Mouse (Mus musculus): Measurements from ENCODE around the gene G430095P16Rik. TPM values are rescaled to one million over a fixed set of nuclear protein-coding genes. Genes with fewer than 3 reads are reported as not detected.

The G430095P16Rik gene
- polyA plus RNA-seq, 1 experiment from 2014 or later, result 0.89 TPM

DNA sequence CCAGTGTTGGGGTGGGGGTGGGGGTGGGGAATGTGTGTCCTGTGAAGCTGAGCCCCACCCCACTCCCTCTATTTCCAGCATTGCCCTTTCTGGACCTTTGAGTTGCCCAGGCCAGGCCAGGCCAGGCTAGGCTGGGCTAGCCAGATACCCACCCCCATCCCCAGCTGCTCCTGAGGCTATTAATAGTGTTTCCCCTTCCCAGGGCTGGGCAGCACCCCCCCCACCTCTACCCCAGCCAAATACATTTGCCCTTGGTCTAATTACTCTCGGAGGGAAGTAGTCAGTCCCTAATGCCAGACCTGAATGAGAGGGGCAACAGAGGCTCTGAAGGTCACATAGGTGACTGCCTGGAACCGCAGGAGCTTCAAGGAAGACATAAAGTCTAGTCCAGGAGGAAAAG lies 12.8 kb downstream of the G430095P16Rik start:
- no peak overlapping the region for H3K4me2 ChIP-seq (ENCODE audit: low read length)
- no peak overlapping the region for H3K27ac ChIP-seq (ENCODE audit: low read depth, low read length)
- H3K9ac ChIP-seq (ENCODE audit: low read depth, low read length), result no peak overlapping the region
- ATAC-seq, result no peak
- H3K4me1 ChIP-seq (ENCODE audit: control insufficient read depth, insufficient read depth, low read depth, low read length), result peaks cover 69% of the 10 kb centered on the region
- no peak overlapping the region for H3K4me3 ChIP-seq (ENCODE audit: low read length)
- H3K27me3 ChIP-seq (replicated peaks; ENCODE audit: control insufficient read depth, insufficient read depth, low read length), result peaks cover 23% of the 10 kb centered on the region
- 49% methylated on average over 2 of the region's 2 CpGs for WGBS
- H3K9me3 ChIP-seq (ENCODE audit: control insufficient read depth, low read length), result no peaks in the 10 kb centered on the region
- H3K36me3 ChIP-seq (ENCODE audit: control insufficient read depth, insufficient read depth, low read length), result no peaks in the 10 kb centered on the region

DNA sequence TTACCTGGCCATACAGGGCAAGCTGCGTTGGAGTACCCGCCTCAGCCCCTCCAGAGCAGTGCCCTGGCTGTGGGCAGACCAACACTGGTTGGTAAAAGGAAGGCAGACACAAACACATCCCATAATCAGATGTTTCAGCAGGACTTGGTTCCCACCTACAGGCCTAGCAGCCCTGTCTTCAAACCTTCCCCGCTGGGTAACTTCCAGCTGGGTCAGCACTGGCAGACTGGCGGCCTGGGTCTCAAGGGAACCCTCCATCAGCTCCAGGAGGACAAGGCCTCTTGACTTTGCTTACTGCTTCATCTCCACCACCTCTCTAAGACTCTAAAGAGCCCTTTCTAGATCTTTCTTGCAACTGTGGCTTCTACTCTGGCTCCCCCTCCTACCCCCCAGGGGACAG lies 13.7 kb downstream of the G430095P16Rik start:
- H3K4me2 ChIP-seq (ENCODE audit: low read length), result no peak overlapping the region
- no peaks in the 10 kb centered on the region for H3K9me3 ChIP-seq (ENCODE audit: control insufficient read depth, low read length)
- H3K36me3 ChIP-seq (ENCODE audit: control insufficient read depth, insufficient read depth, low read length), result no peaks in the 10 kb centered on the region
- H3K27me3 ChIP-seq (replicated peaks; ENCODE audit: control insufficient read depth, insufficient read depth, low read length), result peaks cover 23% of the 10 kb centered on the region
- H3K4me1 ChIP-seq (ENCODE audit: control insufficient read depth, insufficient read depth, low read depth, low read length), result peaks cover 68% of the 10 kb centered on the region
- 75% methylated on average over 4 of the region's 4 CpGs for WGBS
- no peak overlapping the region for H3K4me3 ChIP-seq (ENCODE audit: low read length)
- ATAC-seq, result no peak
- 0 out of 2 replicates have a peak overlapping the region, but pooled peaks have one; percentile 20 for H3K9ac ChIP-seq (ENCODE audit: low read depth, low read length)
- H3K27ac ChIP-seq (ENCODE audit: low read depth, low read length), result no peak overlapping the region; the same call in 1 of the 2 replicates

DNA sequence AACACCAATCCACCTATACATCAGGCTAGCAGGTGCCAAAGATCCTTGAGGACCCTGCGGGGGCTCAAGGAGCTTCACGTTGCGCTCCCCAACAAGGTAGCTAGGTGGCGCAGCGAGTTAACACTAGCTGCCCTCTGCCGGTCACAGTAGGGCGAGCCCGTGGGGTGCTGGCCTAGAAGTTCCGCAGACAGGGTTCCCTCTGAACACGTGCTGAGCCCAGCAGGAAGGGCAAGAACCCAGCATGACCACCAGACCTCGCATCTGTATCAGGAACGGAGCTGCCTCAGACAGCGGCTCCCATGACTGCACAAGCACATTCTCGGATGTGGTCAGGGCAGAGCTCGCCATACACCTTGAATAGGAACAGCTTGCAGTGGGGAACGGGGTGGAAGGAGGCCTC lies 14.8 kb downstream of the G430095P16Rik start:
- Histone ChIP-seq H3K27me3 (replicated peaks; ENCODE audit: control insufficient read depth, insufficient read depth, low read length) (peaks cover 23% of the 10 kb centered on the region), H3K4me2 (ENCODE audit: low read length) (peak overlapping the region; percentile 41), H3K36me3 (ENCODE audit: control insufficient read depth, insufficient read depth, low read length) (no peaks in the 10 kb centered on the region), H3K9me3 (ENCODE audit: control insufficient read depth, low read length) (no peaks in the 10 kb centered on the region), H3K4me3 (ENCODE audit: low read length) (peak overlapping the region; percentile 23; the same call in 1 of the 2 replicates), H3K27ac (ENCODE audit: low read depth, low read length) (peak overlapping the region; percentile 31; the same call in 1 of the 2 replicates), H3K4me1 (ENCODE audit: control insufficient read depth, insufficient read depth, low read depth, low read length) (peaks cover 68% of the 10 kb centered on the region), H3K9ac (ENCODE audit: low read depth, low read length) (peak overlapping the region; percentile 39; the same call in 1 of the 2 replicates)
- ATAC-seq, result peak; percentile 44
- 2% methylated on average over 16 of the region's 16 CpGs for WGBS

DNA sequence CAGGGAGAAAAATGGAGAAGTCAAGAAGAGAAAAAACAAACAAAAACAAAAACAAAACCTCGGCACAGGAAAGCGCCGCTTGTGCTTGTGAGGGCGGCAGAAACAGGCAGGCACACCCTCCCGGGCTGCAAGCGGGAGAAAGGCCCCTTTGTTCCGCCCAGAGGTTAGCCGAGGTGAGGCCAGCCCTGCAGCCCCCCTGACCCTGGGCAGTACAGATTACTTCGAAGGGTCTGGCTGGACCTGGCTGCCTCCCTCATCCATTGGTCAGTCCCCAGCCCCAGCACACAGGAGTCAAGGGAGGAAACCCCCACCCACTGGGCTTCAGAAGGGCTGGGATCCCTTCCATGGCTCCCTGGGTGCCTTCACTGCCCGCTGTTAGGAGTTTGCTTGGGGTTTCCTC lies 15.5 kb downstream of the G430095P16Rik start:
- Histone ChIP-seq H3K9ac (ENCODE audit: low read depth, low read length) (peak overlapping the region; percentile 29; the same call in 1 of the 2 replicates), H3K4me3 (ENCODE audit: low read length) (no peak overlapping the region), H3K27ac (ENCODE audit: low read depth, low read length) (0 out of 2 replicates have a peak overlapping the region, but pooled peaks have one; percentile 36), H3K4me2 (ENCODE audit: low read length) (no peak overlapping the region), H3K27me3 (replicated peaks; ENCODE audit: control insufficient read depth, insufficient read depth, low read length) (peaks cover 27% of the 10 kb centered on the region), H3K36me3 (ENCODE audit: control insufficient read depth, insufficient read depth, low read length) (no peaks in the 10 kb centered on the region), H3K4me1 (ENCODE audit: control insufficient read depth, insufficient read depth, low read depth, low read length) (peaks cover 68% of the 10 kb centered on the region), H3K9me3 (ENCODE audit: control insufficient read depth, low read length) (no peaks in the 10 kb centered on the region)
- no peak for ATAC-seq
- WGBS, result 13% methylated on average over 10 of the region's 10 CpGs

DNA sequence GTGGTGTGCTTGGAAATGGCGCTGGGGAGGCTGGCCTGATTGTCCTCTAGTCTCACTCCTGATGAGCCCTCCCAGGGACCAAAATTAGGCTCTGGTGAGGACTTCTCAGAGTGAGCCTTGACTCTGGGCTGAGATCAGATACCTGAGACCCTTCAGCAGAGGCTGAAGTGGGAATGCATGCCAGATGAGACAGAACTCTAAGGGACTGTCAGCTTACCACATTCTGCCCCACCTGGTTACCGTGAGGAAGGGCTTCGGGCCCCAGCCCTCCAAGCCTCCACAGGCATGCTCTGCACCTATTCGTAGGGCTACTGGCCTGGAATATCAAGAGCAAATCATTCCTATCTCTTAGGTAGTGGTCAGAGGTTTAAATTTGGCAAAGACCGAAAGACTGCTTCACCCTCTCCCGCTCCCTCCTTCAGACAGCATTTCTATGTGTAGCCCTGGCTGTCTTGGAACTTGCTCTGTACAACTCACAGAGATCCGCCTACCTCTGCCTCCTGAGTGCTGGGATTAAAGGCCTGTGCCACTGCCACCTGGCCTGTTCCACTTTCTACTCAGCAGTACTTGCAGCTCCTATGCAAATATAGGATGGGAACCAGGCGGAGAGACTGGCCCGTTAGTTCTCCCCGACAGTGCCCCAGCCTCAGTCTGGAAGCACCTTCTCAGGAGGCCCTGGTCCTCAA lies 16.1 kb downstream of the G430095P16Rik start:
- 42% methylated on average over 10 of the region's 10 CpGs for WGBS
- H3K36me3 ChIP-seq (ENCODE audit: control insufficient read depth, insufficient read depth, low read length), result no peaks in the 10 kb centered on the region
- no peak overlapping the region for H3K4me3 ChIP-seq (ENCODE audit: low read length)
- peak overlapping the region; percentile 51; the same call in 1 of the 2 replicates for H3K9ac ChIP-seq (ENCODE audit: low read depth, low read length)
- H3K27ac ChIP-seq (ENCODE audit: low read depth, low read length), result peak overlapping the region; percentile 29; the same call in 1 of the 2 replicates
- H3K4me2 ChIP-seq (ENCODE audit: low read length), result no peak overlapping the region
- ATAC-seq, result no peak
- no peaks in the 10 kb centered on the region for H3K9me3 ChIP-seq (ENCODE audit: control insufficient read depth, low read length)
- peaks cover 27% of the 10 kb centered on the region for H3K27me3 ChIP-seq (replicated peaks; ENCODE audit: control insufficient read depth, insufficient read depth, low read length)
- peaks cover 73% of the 10 kb centered on the region for H3K4me1 ChIP-seq (ENCODE audit: control insufficient read depth, insufficient read depth, low read depth, low read length)

DNA sequence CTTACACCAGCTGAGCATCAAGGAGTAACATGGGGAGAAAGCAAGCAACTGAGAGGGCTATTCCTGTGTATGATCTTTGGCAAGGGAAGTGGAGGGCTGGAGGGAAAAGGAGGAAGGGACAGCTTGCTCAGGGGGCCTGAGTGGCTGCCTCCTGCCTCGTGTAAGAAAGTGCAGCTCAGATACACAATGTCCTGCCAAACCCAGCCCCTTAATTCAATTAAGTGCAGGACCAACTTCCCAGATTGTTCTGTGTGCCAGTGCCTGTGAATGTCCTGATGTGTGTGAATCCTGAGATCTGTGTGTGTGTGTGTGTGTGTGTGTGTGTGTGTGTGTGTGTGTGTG lies 16.6 kb downstream of the G430095P16Rik start:
- H3K27me3 ChIP-seq (replicated peaks; ENCODE audit: control insufficient read depth, insufficient read depth, low read length), result peaks cover 28% of the 10 kb centered on the region

DNA sequence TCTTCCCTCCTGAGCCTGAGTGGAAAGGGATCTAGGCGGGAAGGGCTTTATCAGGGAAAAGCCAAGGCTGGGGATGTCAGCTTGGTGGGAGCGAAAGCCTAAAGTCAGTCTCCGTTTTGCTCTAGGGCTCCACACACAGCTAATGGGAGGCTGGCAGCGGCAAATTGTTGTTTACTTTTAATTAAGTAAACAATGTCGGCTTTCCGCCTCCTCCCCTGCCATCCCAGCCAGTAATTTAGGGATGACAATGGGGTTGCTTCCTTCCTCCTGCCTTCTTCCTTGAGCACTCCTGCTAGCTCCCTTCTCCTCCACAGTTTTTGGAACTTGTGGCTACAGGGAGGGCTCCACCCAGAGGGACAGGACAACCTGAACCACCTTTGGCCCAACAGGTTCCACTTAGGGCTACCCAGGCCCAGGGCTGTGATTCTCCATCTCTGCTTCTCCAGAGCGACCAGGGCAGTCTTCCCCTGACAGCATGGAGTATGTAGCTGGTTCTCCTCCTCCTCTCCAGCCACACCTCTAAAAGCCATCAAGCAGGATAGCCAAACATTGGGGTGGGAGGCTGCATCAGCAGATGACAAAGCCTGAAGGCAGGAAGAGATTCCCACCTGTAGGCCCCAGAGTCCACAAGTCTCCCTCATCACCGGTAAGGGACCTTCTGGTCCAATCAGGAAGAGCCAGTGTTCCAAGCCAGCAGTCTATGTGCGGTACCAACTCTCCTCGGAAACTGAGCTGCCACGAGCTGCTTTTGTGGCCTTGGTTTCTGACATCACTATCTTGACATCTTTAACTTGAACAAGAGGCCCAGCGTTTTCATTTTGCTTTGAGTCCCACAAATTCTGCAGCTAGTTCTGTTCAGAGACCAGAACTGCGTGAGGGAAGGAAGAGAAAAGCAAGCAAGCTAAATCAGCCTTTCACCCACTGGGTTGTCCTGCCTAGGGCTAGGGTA lies 18.4 kb downstream of the G430095P16Rik start:
- peak overlapping the region; percentile 80; the same call in 1 of the 2 replicates for H3K27ac ChIP-seq (ENCODE audit: low read depth, low read length)
- H3K27me3 ChIP-seq (replicated peaks; ENCODE audit: control insufficient read depth, insufficient read depth, low read length), result peaks cover 33% of the 10 kb centered on the region
- ATAC-seq, result no peak
- H3K4me1 ChIP-seq (ENCODE audit: control insufficient read depth, insufficient read depth, low read depth, low read length), result peaks cover 78% of the 10 kb centered on the region
- 0 out of 2 replicates have a peak overlapping the region, but pooled peaks have one; percentile 8 for H3K9ac ChIP-seq (ENCODE audit: low read depth, low read length)
- H3K9me3 ChIP-seq (ENCODE audit: control insufficient read depth, low read length), result no peaks in the 10 kb centered on the region
- H3K36me3 ChIP-seq (ENCODE audit: control insufficient read depth, insufficient read depth, low read length), result no peaks in the 10 kb centered on the region
- H3K4me3 ChIP-seq (ENCODE audit: low read length), result no peak overlapping the region
- 37% methylated on average over 13 of the region's 13 CpGs for WGBS
- no peak overlapping the region for H3K4me2 ChIP-seq (ENCODE audit: low read length)

More for the DNA sequence above, 16.6 kb downstream of the G430095P16Rik start:
- Histone ChIP-seq H3K9me3 (ENCODE audit: control insufficient read depth, low read length) (no peaks in the 10 kb centered on the region), H3K9ac (ENCODE audit: low read depth, low read length) (peak overlapping the region; percentile 51; the same call in 1 of the 2 replicates), H3K4me3 (ENCODE audit: low read length) (no peak overlapping the region), H3K36me3 (ENCODE audit: control insufficient read depth, insufficient read depth, low read length) (no peaks in the 10 kb centered on the region), H3K4me1 (ENCODE audit: control insufficient read depth, insufficient read depth, low read depth, low read length) (peaks cover 78% of the 10 kb centered on the region), H3K4me2 (ENCODE audit: low read length) (no peak overlapping the region), H3K27ac (ENCODE audit: low read depth, low read length) (peak overlapping the region; percentile 29; the same call in 1 of the 2 replicates)
- ATAC-seq, result no peak
- WGBS, result 0% methylated on average over 1 of the region's 1 CpGs

DNA sequence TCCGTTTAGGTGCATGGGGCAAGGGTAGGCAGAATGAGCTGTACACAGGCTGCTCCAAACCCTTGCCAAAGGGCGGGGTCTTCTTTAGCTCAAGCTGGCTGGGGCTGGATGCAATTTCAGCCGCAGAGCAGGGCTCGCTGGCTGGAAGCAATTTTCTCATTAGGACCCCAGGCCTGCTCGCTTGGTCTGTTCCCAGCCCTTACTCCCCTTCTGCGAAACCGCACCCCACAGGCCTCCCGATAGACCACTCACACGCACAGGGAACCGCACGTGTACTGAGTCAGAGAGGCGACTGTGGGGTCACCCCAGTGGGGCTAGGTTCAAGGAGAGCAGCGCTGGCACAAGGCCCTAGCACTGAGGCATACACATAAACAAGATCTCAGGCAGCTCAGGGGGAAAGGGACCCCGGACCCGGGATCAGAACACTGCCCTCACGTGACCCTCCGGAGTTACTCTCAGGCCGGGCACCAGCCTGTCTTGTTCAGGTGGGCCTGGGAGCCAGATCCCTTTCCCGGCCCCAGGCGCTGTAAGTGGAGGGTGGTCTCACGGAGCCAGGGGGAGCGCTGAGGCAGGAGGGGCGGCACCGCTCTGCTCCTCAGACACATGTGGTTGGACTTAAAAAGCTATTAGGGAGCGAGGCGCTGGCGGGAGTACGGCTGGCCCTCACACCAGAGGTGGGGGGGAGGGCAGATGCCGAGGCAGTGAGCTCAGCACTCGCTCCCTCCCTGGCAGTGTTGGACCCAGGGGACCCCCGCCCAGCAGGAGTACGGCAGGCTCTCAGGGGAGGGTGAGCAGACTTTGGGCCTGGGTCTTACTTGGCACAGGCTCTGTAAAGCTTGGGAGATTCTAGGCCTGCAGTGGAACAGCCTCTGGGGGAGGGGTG lies 19.6 kb downstream of the G430095P16Rik start:
- Histone ChIP-seq H3K27ac (ENCODE audit: low read depth, low read length) (peak overlapping the region; percentile 80), H3K4me1 (ENCODE audit: control insufficient read depth, insufficient read depth, low read depth, low read length) (peaks cover 77% of the 10 kb centered on the region), H3K27me3 (replicated peaks; ENCODE audit: control insufficient read depth, insufficient read depth, low read length) (peaks cover 36% of the 10 kb centered on the region), H3K9me3 (ENCODE audit: control insufficient read depth, low read length) (no peaks in the 10 kb centered on the region), H3K9ac (ENCODE audit: low read depth, low read length) (peak overlapping the region; percentile 5; the same call in 1 of the 2 replicates), H3K4me2 (ENCODE audit: low read length) (peak overlapping the region; percentile 23), H3K36me3 (ENCODE audit: control insufficient read depth, insufficient read depth, low read length) (no peaks in the 10 kb centered on the region), H3K4me3 (ENCODE audit: low read length) (no peak overlapping the region)
- ATAC-seq, result 0 out of 2 replicates have a peak, but pooled peaks have one; percentile 27
- WGBS, result 6% methylated on average over 32 of the region's 32 CpGs
